Mouse (Mus musculus) CH12.LX (cell line): Measurements from ENCODE around the gene Kctd10.

Experiments
- CTCF ChIP-seq, 2 experiments: IDR thresholded peaks in 1 of 2; conservative IDR thresholded peaks in 1 of 2; 2 replicates each; pipeline ENCODE4 v1.5.1; 2011 to 2012; ENCODE audit warnings: low read depth in 2 of 2, low read length in 2 of 2, improper control_type of control experiment in 1 of 2, inconsistent platforms in 1 of 2, mild to moderate bottlenecking in 1 of 2, moderate library complexity in 1 of 2
- MAX ChIP-seq: IDR thresholded peaks from 2 replicates; pipeline ENCODE4 v1.6.1; 2011; ENCODE audit warnings: low read length, improper control_type of control experiment

DNA sequence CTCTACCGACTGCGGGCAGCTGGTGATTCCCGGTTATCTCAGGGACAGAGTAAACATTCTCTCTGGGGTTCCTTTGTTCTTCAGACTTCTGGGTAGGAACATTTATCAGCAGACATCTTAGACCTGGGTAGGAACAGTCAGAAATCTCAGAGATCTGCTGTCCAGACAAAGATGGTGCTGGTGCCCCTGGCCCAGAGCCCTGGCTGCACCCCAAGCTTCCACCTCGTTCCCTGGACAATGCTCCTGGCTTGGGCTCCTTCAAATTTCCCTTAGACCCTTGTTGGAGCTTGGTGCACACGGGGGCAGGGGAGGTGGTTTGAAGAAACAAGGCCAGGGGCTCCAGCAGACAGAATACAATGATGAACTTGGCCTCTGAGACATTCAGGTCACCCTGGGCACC is 42.3 kb upstream of the Kctd10 start:
- no peak for TF ChIP-seq MAX
- no peak for TF ChIP-seq CTCF (conservative IDR thresholded peaks at IDR 0.05 in 1 of 2, IDR thresholded peaks at IDR 0.05 in 1 of 2; ENCODE audit: low read depth in 2 of 2, low read length in 2 of 2)
